Mouse (Mus musculus) ES-E14 (cell line): Measurements from ENCODE around the gene Cyp4f14.

ENCODE experiments used
- CHD2 ChIP-seq: IDR thresholded peaks from 2 replicates; pipeline ENCODE4 v1.6.1; 2014; ENCODE audit warnings: mild to moderate bottlenecking, low read depth, low read length, inconsistent platforms
- HCFC1 ChIP-seq: IDR thresholded peaks from 2 replicates; pipeline ENCODE4 v1.6.1; 2012; ENCODE audit warnings: low read length, inconsistent platforms, borderline replicate concordance; ENCODE audit not compliant: insufficient read depth
- MAFK ChIP-seq: IDR thresholded peaks from 2 replicates; pipeline ENCODE4 v1.6.1; 2014; ENCODE audit warnings: mild to moderate bottlenecking, low read depth, low read length, inconsistent platforms; ENCODE audit not compliant: insufficient read depth
- ZC3H11A ChIP-seq: IDR thresholded peaks from 2 replicates; pipeline ENCODE4 v1.6.1; 2012; ENCODE audit warnings: low read depth, mild to moderate bottlenecking, inconsistent platforms, low read length, borderline replicate concordance

DNA sequence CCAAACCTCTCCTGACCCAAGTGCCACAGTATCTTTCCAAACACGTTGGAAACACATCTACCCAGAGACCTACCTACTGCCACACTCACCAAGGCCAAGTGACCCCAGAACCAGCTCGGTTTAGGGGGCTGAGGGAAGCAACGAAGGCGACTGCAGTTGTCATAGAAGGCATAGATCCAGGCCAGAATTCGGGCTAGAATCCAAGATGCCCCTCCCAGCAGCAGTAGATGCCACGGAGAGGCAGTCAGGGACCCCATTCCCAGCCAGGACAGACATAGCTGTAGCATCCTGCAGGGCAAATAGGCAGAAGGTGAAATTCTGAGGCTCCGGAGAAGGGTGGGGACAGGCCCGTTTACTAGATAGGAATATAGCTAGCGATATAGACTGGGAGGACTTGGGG is 29.6 kb upstream of the Cyp4f14 start:
- TF ChIP-seq HCFC1 (no peak), CHD2 (no peak), ZC3H11A (no peak), MAFK (no peak)
